Mouse (Mus musculus): ENCODE results near the gene Lefty1. TPM values are rescaled to one million over a fixed set of nuclear protein-coding genes. Genes with fewer than 3 reads are reported as not detected.

The Lefty1 gene
- polyA plus RNA-seq, 2 experiments: 4.9 to 9.5 TPM

DNA sequence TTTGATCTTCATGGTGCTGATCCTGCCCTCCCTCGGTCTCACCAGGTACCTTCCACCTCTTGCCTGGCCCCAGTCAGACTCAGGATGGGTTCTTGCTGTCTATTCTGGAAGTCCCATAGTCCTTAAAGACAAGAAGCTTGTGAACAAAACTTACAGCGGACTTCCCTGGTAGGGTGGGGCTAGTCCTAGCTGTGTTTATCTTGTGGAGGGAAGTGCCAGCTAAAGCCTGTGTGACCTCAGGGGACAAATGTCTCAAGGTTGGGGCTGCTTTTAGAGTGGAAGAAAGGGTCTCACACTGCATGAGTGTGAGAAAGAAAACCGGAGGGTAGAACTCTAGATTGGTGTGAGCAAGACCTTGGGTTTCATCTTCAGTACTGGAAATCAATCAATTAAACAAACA is 31.0 kb downstream of the Lefty1 start:
- DNase-seq (ENCODE audit: low read depth in 3 of 3, low spot score in 3 of 3): no peak
- Histone ChIP-seq H3K4me3 (ENCODE audit: insufficient read depth in 1 of 2, low read depth in 2 of 2, low read length in 2 of 2) (no peak overlapping the region), H3K36me3 (replicated peaks; ENCODE audit: control insufficient read depth, insufficient read depth, low read depth) (peaks cover 5% of the 10 kb centered on the region), H3K27me3 (ENCODE audit: control insufficient read depth, insufficient read depth, low read length) (no peaks in the 10 kb centered on the region), H3K9ac (replicated peaks) (no peak overlapping the region), H3K4me1 (replicated peaks; ENCODE audit: control insufficient read depth in 2 of 2, insufficient read depth in 2 of 2, low read length in 1 of 2) (no peaks in the 10 kb centered on the region), H3K9me3 (ENCODE audit: control insufficient read depth, low read length) (no peaks in the 10 kb centered on the region), H3K27ac (no peak overlapping the region), H3K4me2 (ENCODE audit: low read depth) (no peak overlapping the region)
- ATAC-seq (ENCODE audit: insufficient read depth): no peak
- no peak for TF ChIP-seq EP300 (IDR thresholded peaks at IDR 0.05; ENCODE audit: low read depth)
- no peak for TF ChIP-seq CTCF (IDR thresholded peaks at IDR 0.05; ENCODE audit: low read depth)
- 72% methylated on average over 3 of the region's 3 CpGs for WGBS (ENCODE audit: insufficient replicate concordance)

- DNase-seq (ENCODE audit: low read depth in 3 of 3, low spot score in 3 of 3): no peak
- no peak for ATAC-seq (ENCODE audit: insufficient read depth)
Observed at GRCm38 (mm10) chr1:180966542-180966941, 31.7 kb downstream of the Lefty1 start.

GRCm38 (mm10) chr1:180967261-180967660 is 32.4 kb downstream of the Lefty1 start:
- H3K9me3 ChIP-seq (ENCODE audit: control insufficient read depth, low read length): no peaks in the 10 kb centered on the region
- no peaks in the 10 kb centered on the region for H3K4me1 ChIP-seq (replicated peaks; ENCODE audit: control insufficient read depth in 2 of 2, insufficient read depth in 2 of 2, low read length in 1 of 2)
- H3K27me3 ChIP-seq (ENCODE audit: control insufficient read depth, insufficient read depth, low read length): no peaks in the 10 kb centered on the region
- DNase-seq (ENCODE audit: low read depth in 3 of 3, low spot score in 3 of 3) (no peak), ATAC-seq (ENCODE audit: insufficient read depth) (no peak)
- 79% methylated on average over 7 of the region's 7 CpGs for WGBS (ENCODE audit: insufficient replicate concordance)
- TF ChIP-seq EP300 (IDR thresholded peaks at IDR 0.05; ENCODE audit: low read depth): no peak
- no peak for TF ChIP-seq CTCF (IDR thresholded peaks at IDR 0.05; ENCODE audit: low read depth)
- H3K4me2 ChIP-seq (ENCODE audit: low read depth): no peak overlapping the region
- H3K9ac ChIP-seq (replicated peaks): no peak overlapping the region
- H3K4me3 ChIP-seq (ENCODE audit: insufficient read depth in 1 of 2, low read depth in 2 of 2, low read length in 2 of 2): no peak overlapping the region
- peaks cover 5% of the 10 kb centered on the region for H3K36me3 ChIP-seq (replicated peaks; ENCODE audit: control insufficient read depth, insufficient read depth, low read depth)
- H3K27ac ChIP-seq: no peak overlapping the region

More at GRCm38 (mm10) chr1:180966542-180966941, 31.7 kb downstream of the Lefty1 start:
- Histone ChIP-seq H3K27me3 (ENCODE audit: control insufficient read depth, insufficient read depth, low read length) (no peaks in the 10 kb centered on the region), H3K9me3 (ENCODE audit: control insufficient read depth, low read length) (no peaks in the 10 kb centered on the region), H3K4me1 (replicated peaks; ENCODE audit: control insufficient read depth in 2 of 2, insufficient read depth in 2 of 2, low read length in 1 of 2) (no peaks in the 10 kb centered on the region), H3K4me2 (ENCODE audit: low read depth) (no peak overlapping the region), H3K4me3 (ENCODE audit: insufficient read depth in 1 of 2, low read depth in 2 of 2, low read length in 2 of 2) (no peak overlapping the region), H3K9ac (replicated peaks) (no peak overlapping the region), H3K36me3 (replicated peaks; ENCODE audit: control insufficient read depth, insufficient read depth, low read depth) (peaks cover 5% of the 10 kb centered on the region), H3K27ac (no peak overlapping the region)
- 78% methylated on average over 3 of the region's 3 CpGs for WGBS (ENCODE audit: insufficient replicate concordance)
- TF ChIP-seq CTCF (IDR thresholded peaks at IDR 0.05; ENCODE audit: low read depth) (no peak), EP300 (IDR thresholded peaks at IDR 0.05; ENCODE audit: low read depth) (no peak)

- ATAC-seq (ENCODE audit: insufficient read depth) (no peak), DNase-seq (ENCODE audit: low read depth in 3 of 3, low spot score in 3 of 3) (no peak)
- no peaks in the 10 kb centered on the region for H3K36me3 ChIP-seq (replicated peaks; ENCODE audit: control insufficient read depth, insufficient read depth, low read depth)
- H3K9ac ChIP-seq (replicated peaks): no peak overlapping the region
- no peak overlapping the region for H3K4me2 ChIP-seq (ENCODE audit: low read depth)
- WGBS (ENCODE audit: insufficient replicate concordance): 63% methylated on average over 10 of the region's 11 CpGs
- H3K27ac ChIP-seq: no peak overlapping the region
- H3K4me1 ChIP-seq (replicated peaks; ENCODE audit: control insufficient read depth in 2 of 2, insufficient read depth in 2 of 2, low read length in 1 of 2): no peaks in the 10 kb centered on the region
- H3K4me3 ChIP-seq (ENCODE audit: insufficient read depth in 1 of 2, low read depth in 2 of 2, low read length in 2 of 2): no peak overlapping the region
- no peaks in the 10 kb centered on the region for H3K27me3 ChIP-seq (ENCODE audit: control insufficient read depth, insufficient read depth, low read length)
- TF ChIP-seq EP300 (IDR thresholded peaks at IDR 0.05; ENCODE audit: low read depth): no peak
- TF ChIP-seq CTCF (IDR thresholded peaks at IDR 0.05; ENCODE audit: low read depth): no peak
- H3K9me3 ChIP-seq (ENCODE audit: control insufficient read depth, low read length): no peaks in the 10 kb centered on the region
Observed at GRCm38 (mm10) chr1:180972941-180973340, 38.1 kb downstream of the Lefty1 start.

- no peaks in the 10 kb centered on the region for H3K4me1 ChIP-seq (replicated peaks; ENCODE audit: control insufficient read depth in 2 of 2, insufficient read depth in 2 of 2, low read length in 1 of 2)
- DNase-seq (ENCODE audit: low read depth in 3 of 3, low spot score in 3 of 3): peak; percentile 42 to 55 (median 54)
- H3K4me2 ChIP-seq (ENCODE audit: low read depth): no peak overlapping the region
- H3K4me3 ChIP-seq (ENCODE audit: insufficient read depth in 1 of 2, low read depth in 2 of 2, low read length in 2 of 2): no peak overlapping the region
- no peaks in the 10 kb centered on the region for H3K36me3 ChIP-seq (replicated peaks; ENCODE audit: control insufficient read depth, insufficient read depth, low read depth)
- H3K9ac ChIP-seq (replicated peaks): no peak overlapping the region
- ATAC-seq (ENCODE audit: insufficient read depth): peak; percentile 64
- no peaks in the 10 kb centered on the region for H3K9me3 ChIP-seq (ENCODE audit: control insufficient read depth, low read length)
- no peak overlapping the region for H3K27ac ChIP-seq
- 57% methylated on average over 14 of the region's 14 CpGs for WGBS (ENCODE audit: insufficient replicate concordance)
- H3K27me3 ChIP-seq (ENCODE audit: control insufficient read depth, insufficient read depth, low read length): no peaks in the 10 kb centered on the region
- peak; percentile 93 for TF ChIP-seq CTCF (IDR thresholded peaks at IDR 0.05; ENCODE audit: low read depth)
- TF ChIP-seq EP300 (IDR thresholded peaks at IDR 0.05; ENCODE audit: low read depth): no peak
Observed at GRCm38 (mm10) chr1:180974126-180974746, 39.4 kb downstream of the Lefty1 start.

Data from liver, embryonic 14.5 days (tissue).